Mouse (Mus musculus) embryonic fibroblast, embryonic 13.5 days (primary cell): ENCODE measurements around the gene Spon1.

Source experiments
- CTCF ChIP-seq: IDR thresholded peaks from 2 replicates; pipeline ENCODE4 v1.5.1; 2011; ENCODE audit warnings: mild to moderate bottlenecking, control low read depth, low read length, moderate library complexity, borderline replicate concordance; ENCODE audit not compliant: insufficient read depth
- POLR2A ChIP-seq: IDR thresholded peaks from 2 replicates; pipeline ENCODE4 v1.6.1; 2011; ENCODE audit warnings: low read depth, mild to moderate bottlenecking, control low read depth, low read length, moderate library complexity

DNA sequence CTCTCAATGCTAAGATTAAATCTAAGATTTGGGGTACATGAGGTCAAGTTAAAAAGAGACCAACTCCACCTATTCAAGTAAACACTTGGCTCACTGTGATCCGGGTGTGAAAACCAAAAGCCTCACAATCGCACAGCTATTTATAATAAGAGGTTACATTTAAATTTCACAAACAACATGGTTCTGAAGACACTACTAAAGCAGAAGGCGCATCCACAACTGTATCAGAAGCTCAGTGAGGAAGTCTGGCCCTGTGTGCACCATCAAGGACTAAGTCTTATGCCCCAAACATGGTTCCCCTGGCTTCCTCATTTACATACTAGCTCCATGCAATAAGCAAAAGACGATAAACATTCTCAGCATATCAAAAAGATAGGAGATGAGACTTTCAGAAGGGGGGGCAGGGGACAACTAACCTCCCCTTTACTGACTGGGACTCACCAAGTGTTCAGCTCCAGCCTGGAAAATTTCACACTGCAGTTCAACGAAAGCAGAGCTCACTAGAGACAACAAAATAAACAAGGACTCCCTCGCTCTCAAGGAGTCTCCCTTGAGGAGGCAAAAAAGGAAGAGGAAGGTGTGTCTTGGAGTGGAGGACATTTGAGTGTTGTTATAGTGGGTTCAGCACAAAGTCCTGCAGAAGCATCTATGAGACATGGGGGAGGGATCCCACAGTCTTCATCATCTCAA, 320.4 kb downstream of the Spon1 start:
- TF ChIP-seq CTCF (no peak), POLR2A (no peak)
